Mouse (Mus musculus) kidney, embryonic 14.5 days (tissue): ENCODE measurements around the gene Slain1. TPM values are rescaled to one million over a fixed set of nuclear protein-coding genes. Genes with fewer than 3 reads are reported as not detected.
"Not testable (repeated sequence)": the region's sequence is repeated elsewhere in the genome, so short reads cannot be mapped to it uniquely, and the experiment has no call there.

Experiments
- ATAC-seq: fragments of 200-750 bp; cut with Nextera tagmentation; 2 replicates; pipeline ENCODE4 v1.8.0; 2017; ENCODE audit warnings: moderate number of reproducible peaks, mild to moderate bottlenecking, moderate TSS enrichment, moderate library complexity; ENCODE audit not compliant: low FRiP score, low TSS enrichment
- H3K27ac ChIP-seq: fragments of 300-500 bp; sonication (generic); 2 replicates; pipeline ENCODE4 v1.5.1; 2014; ENCODE audit warnings: low read depth, mild to moderate bottlenecking, low read length, moderate library complexity, mixed read lengths
- H3K27me3 ChIP-seq: fragments of 300-500 bp; sonication (generic); 2 replicates; pipeline ENCODE4 v1.6.1; 2014; ENCODE audit warnings: mild to moderate bottlenecking, low read length; ENCODE audit not compliant: control insufficient read depth, insufficient read depth
- H3K36me3 ChIP-seq: fragments of 300-500 bp; sonication (generic); 2 replicates; pipeline ENCODE4 v1.6.1; 2014; ENCODE audit warnings: low read length, mixed read lengths; ENCODE audit not compliant: control insufficient read depth, insufficient read depth
- H3K4me1 ChIP-seq: fragments of 300-500 bp; sonication (generic); 2 replicates; pipeline ENCODE4 v1.6.1; 2014; ENCODE audit warnings: low read length, mixed read lengths; ENCODE audit not compliant: control insufficient read depth, insufficient read depth
- H3K4me2 ChIP-seq: fragments of 300-500 bp; sonication (generic); replicated peaks from 2 replicates; pipeline ENCODE4 v1.6.1; 2014; ENCODE audit warnings: low read depth, mild to moderate bottlenecking, low read length
- H3K4me3 ChIP-seq: fragments of 300-500 bp; sonication (generic); 2 replicates; pipeline ENCODE4 v1.5.1; 2014; ENCODE audit warnings: mild to moderate bottlenecking, low read length
- H3K9ac ChIP-seq: fragments of 300-500 bp; sonication (generic); 2 replicates; pipeline ENCODE4 v1.6.1; 2014; ENCODE audit warnings: low read depth, mild to moderate bottlenecking, low read length, moderate library complexity
- H3K9me3 ChIP-seq: fragments of 300-500 bp; sonication (generic); 2 replicates; pipeline ENCODE4 v1.6.1; 2016; ENCODE audit warnings: low read length; ENCODE audit not compliant: control insufficient read depth
- WGBS: fragments of 180-500 bp; shearing (Covaris S2); extraction: QIAGEN DNeasy Blood & Tissue Kit; methylation state at CpG from one replicate; pipeline ENCODE4 v1.1.7; 2014; 5-methylcytosine and 5-hydroxymethylcytosine counted together
- microRNA-seq: library from miRNA; unstranded; fragments of <30 nt; microRNA quantifications from one replicate; pipeline ENCODE4, GENCODE M21; 2016
- polyA plus RNA-seq: library from polyadenylated mRNA; unstranded; fragments of >200 nt; fragmentation: Nextera tagmentation; extraction: Ambion mirVana; gene quantifications from 2 replicates; pipeline ENCODE4 v1.2.1, GENCODE M21; 2014

The Slain1 gene
- polyA plus RNA-seq, 1 experiment from 2014 or later: 5.8 TPM

- not testable (repeated sequence) for H3K4me2 ChIP-seq, ATAC-seq, H3K27ac ChIP-seq, H3K9ac ChIP-seq, H3K36me3 ChIP-seq, H3K4me1 ChIP-seq, H3K9me3 ChIP-seq, H3K27me3 ChIP-seq, H3K4me3 ChIP-seq
- 85% methylated on average over 4 of the region's 4 CpGs for WGBS
Measured at GRCm38 (mm10) chr14:103750638-103751037, 100.6 kb downstream of the Slain1 start.

- no peak for ATAC-seq
- Histone ChIP-seq H3K27me3 (no peaks in the 10 kb centered on the region), H3K4me2 (no peak overlapping the region), H3K4me1 (peaks cover 4% of the 10 kb centered on the region; the same call in 1 of the 2 replicates), H3K9me3 (no peaks in the 10 kb centered on the region), H3K27ac (no peak overlapping the region), H3K9ac (no peak overlapping the region), H3K36me3 (no peaks in the 10 kb centered on the region), H3K4me3 (no peak overlapping the region)
Measured at GRCm38 (mm10) chr14:103751384-103751783, 101.4 kb downstream of the Slain1 start.

- H3K9ac ChIP-seq: no peak overlapping the region
- 51% methylated on average over 7 of the region's 7 CpGs for WGBS
- no peaks in the 10 kb centered on the region for H3K27me3 ChIP-seq
- H3K36me3 ChIP-seq: no peaks in the 10 kb centered on the region
- no peak overlapping the region for H3K27ac ChIP-seq
- no peak overlapping the region for H3K4me2 ChIP-seq
- H3K4me1 ChIP-seq: peaks cover 4% of the 10 kb centered on the region; the same call in 1 of the 2 replicates
- H3K4me3 ChIP-seq: no peak overlapping the region
- H3K9me3 ChIP-seq: no peaks in the 10 kb centered on the region
- peak; percentile 74 for ATAC-seq
Measured at GRCm38 (mm10) chr14:103752773-103753172, 102.7 kb downstream of the Slain1 start.

- Histone ChIP-seq H3K36me3 (no peaks in the 10 kb centered on the region), H3K9ac (no peak overlapping the region), H3K27ac (no peak overlapping the region), H3K9me3 (no peaks in the 10 kb centered on the region), H3K4me1 (peaks cover 4% of the 10 kb centered on the region; the same call in 1 of the 2 replicates), H3K27me3 (no peaks in the 10 kb centered on the region), H3K4me2 (no peak overlapping the region), H3K4me3 (no peak overlapping the region)
- no peak for ATAC-seq
- 74% methylated on average over 7 of the region's 7 CpGs for WGBS
Measured at GRCm38 (mm10) chr14:103754041-103754440, 104.0 kb downstream of the Slain1 start.

- no peak for ATAC-seq
- Histone ChIP-seq H3K36me3 (no peaks in the 10 kb centered on the region), H3K9ac (no peak overlapping the region), H3K4me1 (peaks cover 2% of the 10 kb centered on the region; the same call in 1 of the 2 replicates), H3K4me3 (no peak overlapping the region), H3K4me2 (no peak overlapping the region), H3K9me3 (no peaks in the 10 kb centered on the region), H3K27ac (no peak overlapping the region), H3K27me3 (no peaks in the 10 kb centered on the region)
- WGBS: 77% methylated on average over 9 of the region's 9 CpGs
Measured at GRCm38 (mm10) chr14:103754465-103754864, 104.4 kb downstream of the Slain1 start.

Small RNA genes lying within 50 kb of the gene (microRNA-seq; reads per million reads assigned to microRNA genes)
- gene Gm22877: not detected

Other genes with a start within 250 kb of the Slain1 start
- 1.2 and 2.0 TPM in 2 replicates for gene Scel, start 136.9 kb upstream of the Slain1 start, polyA plus RNA-seq
- 25.7 and 37.5 TPM in 2 replicates for gene Ednrb, start 194.2 kb downstream of the Slain1 start, polyA plus RNA-seq